Mouse (Mus musculus) heart, adult 2 months (tissue): Measurements from ENCODE around the gene Ly6g6f. TPM values are rescaled to one million over a fixed set of nuclear protein-coding genes. Genes with fewer than 3 reads are reported as not detected.
A peak's percentile ranks its signal among the peaks of the same experiment; 100 is the strongest.

ENCODE experiments used
- DNase-seq, 2 experiments: peaks; one replicate each; pipeline ENCODE4 v3.0.0; 2021
- H3K27ac ChIP-seq: fragments of 200-600 bp; 2 replicates; pipeline ENCODE4 v1.8.1; 2022
- H3K27me3 ChIP-seq: fragments of 200-500 bp; 2 replicates; pipeline ENCODE4 v1.6.1; 2012; ENCODE audit warnings: mild to moderate bottlenecking, low read length, inconsistent platforms, mixed read lengths; ENCODE audit not compliant: control insufficient read depth, insufficient read depth
- H3K36me3 ChIP-seq: fragments of 200-500 bp; 2 replicates; pipeline ENCODE4 v1.6.1; 2012; ENCODE audit warnings: low read length, inconsistent platforms; ENCODE audit not compliant: control insufficient read depth, insufficient read depth
- H3K4me1 ChIP-seq: fragments of 200-500 bp; 2 replicates; pipeline ENCODE4 v1.6.1; 2011; ENCODE audit warnings: low read length; ENCODE audit not compliant: control insufficient read depth, insufficient read depth
- H3K4me3 ChIP-seq: fragments of 200-600 bp; 2 replicates; pipeline ENCODE4 v1.8.1; 2022
- H3K79me2 ChIP-seq: fragments of 200-500 bp; replicated peaks from 2 replicates; pipeline ENCODE4 v1.6.1; 2012; ENCODE audit warnings: mild to moderate bottlenecking, inconsistent platforms, low read length, moderate library complexity, mixed read lengths; ENCODE audit not compliant: control insufficient read depth, insufficient read depth
- H3K9ac ChIP-seq: fragments of 200-500 bp; 2 replicates; pipeline ENCODE4 v1.6.1; 2012; ENCODE audit warnings: low read depth, mild to moderate bottlenecking, control low read depth, inconsistent platforms, low read length, mixed read lengths
- CTCF ChIP-seq: fragments of 200-600 bp; IDR thresholded peaks from 2 replicates; pipeline ENCODE4 v1.8.1; 2022; ENCODE audit warnings: antibody characterized with exemption, mild to moderate bottlenecking, moderate library complexity
- EP300 ChIP-seq: fragments of 200-500 bp; IDR thresholded peaks from 2 replicates; pipeline ENCODE4 v1.6.1; 2011; ENCODE audit warnings: low read depth, low read length, control low read depth; ENCODE audit not compliant: insufficient read depth
- POLR2A ChIP-seq: fragments of 200-500 bp; IDR thresholded peaks from 2 replicates; pipeline ENCODE4 v1.6.1; 2011; ENCODE audit warnings: mild to moderate bottlenecking, low read depth, low read length, control low read depth; ENCODE audit not compliant: insufficient read depth
- WGBS: fragments of 180-500 bp; shearing (Covaris S2); methylation state at CpG from one replicate; pipeline ENCODE4 v1.1.7; 2018; 5-methylcytosine and 5-hydroxymethylcytosine counted together
- intact Hi-C: fragments of 180-260 bp; cut with DNase I; formaldehyde crosslinking; loops from one replicate; pipeline ENCODE4 v1.15.1; 2025
- polyA plus RNA-seq: library from polyadenylated mRNA; depleted of rRNA; stranded (reverse); fragments of >200 nt; gene quantifications from 2 replicates; pipeline ENCODE4 v1.2.3, GENCODE M21; 2012
- total RNA-seq, 2 experiments: library from RNA; stranded (reverse); gene quantifications; 2 replicates each; pipeline ENCODE4 v1.2.3; 2021

Ly6g6f gene
- total and polyA plus RNA-seq, 3 experiments = 0.27 TPM; not detected in 2

DNA sequence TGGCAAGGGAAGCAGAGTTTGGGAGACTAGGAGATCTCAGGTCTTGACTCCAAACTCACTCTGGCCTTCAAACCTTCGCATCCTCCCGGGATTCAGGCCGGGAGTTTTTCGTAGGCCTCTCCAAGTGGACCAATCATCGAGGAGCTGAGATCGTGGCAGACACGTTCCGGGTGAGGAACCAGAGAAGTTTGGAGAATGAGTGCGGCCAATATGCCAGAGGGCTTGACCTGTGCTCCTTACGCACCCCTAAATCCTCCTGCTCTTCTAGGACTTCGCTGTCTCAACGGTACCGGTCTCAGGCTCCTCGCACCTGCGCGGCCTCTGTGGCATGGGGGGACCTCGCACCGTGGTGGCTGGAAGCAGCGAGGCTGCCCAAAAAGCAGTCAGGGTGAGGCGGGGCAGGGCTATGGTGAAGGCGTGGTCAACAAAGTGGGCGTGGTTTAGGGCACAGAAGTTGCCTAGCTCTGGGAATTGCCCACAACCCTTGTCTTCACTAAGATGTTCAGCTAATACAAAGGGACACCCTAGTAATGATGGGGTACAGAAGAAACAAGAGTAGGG is 24.6 kb downstream of the Ly6g6f start:
- H3K79me2 ChIP-seq = no peaks in the 10 kb centered on the region
- peaks cover 5% of the 10 kb centered on the region for H3K36me3 ChIP-seq
- intact Hi-C loops = no loop called here
- no peaks in the 10 kb centered on the region for H3K27me3 ChIP-seq
- peaks cover 7% of the 10 kb centered on the region for H3K4me1 ChIP-seq
- H3K9ac ChIP-seq = no peak overlapping the region
- WGBS = 70% methylated on average over 22 of the region's 22 CpGs
- H3K4me3 ChIP-seq = no peak overlapping the region
- peak in 1 of 2 experiments; percentile 35 for DNase-seq
- TF ChIP-seq CTCF = no peak
- TF ChIP-seq POLR2A = no peak
- no peak for TF ChIP-seq EP300
- H3K27ac ChIP-seq = no peak overlapping the region

DNA sequence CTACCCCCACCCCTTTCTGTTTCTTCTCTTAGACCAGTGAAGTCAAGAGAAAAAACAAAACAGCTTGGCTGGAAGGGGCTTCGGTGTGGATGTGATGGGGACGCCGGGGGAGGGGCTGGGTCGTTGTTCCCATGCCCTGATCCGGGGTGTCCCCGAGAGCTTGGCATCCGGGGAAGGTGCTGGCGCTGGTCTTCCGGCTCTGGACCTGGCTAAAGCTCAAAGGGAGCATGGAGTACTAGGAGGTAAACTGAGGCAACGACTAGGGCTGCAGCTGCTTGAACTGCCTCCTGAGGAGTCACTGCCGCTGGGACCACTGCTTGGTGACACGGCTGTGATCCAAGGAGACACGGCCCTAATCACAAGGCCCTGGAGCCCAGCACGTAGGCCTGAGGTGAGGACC is 25.3 kb downstream of the Ly6g6f start:
- TF ChIP-seq EP300 = no peak
- no peak for TF ChIP-seq POLR2A
- TF ChIP-seq CTCF = no peak
- H3K79me2 ChIP-seq = no peaks in the 10 kb centered on the region
- peaks cover 5% of the 10 kb centered on the region for H3K36me3 ChIP-seq
- H3K4me1 ChIP-seq = peaks cover 10% of the 10 kb centered on the region
- DNase-seq = no peak
- H3K9ac ChIP-seq = peak overlapping the region; percentile 87
- WGBS = 27% methylated on average over 14 of the region's 14 CpGs
- H3K27ac ChIP-seq = peak overlapping the region; percentile 92
- no peaks in the 10 kb centered on the region for H3K27me3 ChIP-seq
- intact Hi-C loops = no loop called here
- peak overlapping the region; percentile 65 for H3K4me3 ChIP-seq

DNA sequence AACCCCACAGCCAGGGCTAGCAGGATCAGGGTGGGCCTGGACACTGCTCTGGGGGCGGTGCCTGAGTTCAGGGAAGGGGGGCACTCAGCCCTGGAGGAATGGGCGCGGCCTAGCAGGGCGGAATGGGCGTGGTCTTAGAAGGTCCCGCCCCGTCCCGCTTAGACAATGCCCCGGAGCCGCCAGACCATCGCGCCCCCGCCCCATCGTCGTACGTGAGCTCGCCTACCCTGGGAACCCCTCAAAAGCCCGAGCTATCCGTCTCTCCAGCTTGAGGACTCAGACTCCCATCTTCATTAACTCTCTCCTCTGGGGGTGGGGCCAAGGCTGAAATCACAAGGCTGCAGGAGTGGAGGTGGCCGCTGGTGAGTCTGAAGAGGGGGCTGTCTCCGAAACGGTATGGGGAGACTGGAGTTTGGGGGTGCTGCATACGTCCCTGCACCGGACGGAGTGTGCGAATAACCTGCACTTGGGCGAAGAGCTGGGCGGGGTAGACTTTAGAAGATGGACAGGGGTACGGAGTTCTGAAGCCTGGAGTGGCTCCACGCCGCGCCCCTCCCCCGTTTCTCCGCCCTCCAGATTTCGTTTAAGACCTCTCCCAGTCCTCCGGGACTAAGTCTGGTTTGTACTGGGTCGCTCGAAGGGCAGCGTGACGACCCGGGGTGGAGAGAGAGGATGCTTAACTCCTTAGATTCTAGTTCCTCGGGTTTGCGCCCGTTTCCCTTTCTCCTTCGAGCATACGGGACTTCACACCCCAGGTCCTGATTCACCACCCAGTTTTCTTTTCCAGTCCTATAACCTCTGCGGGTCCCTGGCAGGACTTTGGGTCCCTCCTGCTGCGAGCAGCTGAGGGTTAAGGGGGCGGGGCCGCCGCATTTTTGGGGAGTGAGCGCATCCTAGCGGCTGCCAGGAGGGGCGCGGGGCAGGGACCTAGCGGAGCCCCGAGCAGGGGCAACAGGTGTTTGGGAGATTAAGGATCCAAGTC is 26.2 kb downstream of the Ly6g6f start, which contains the start of gene Ddah2:
Ddah2 (plus strand) TSS at position 125 of the 982 bp plus-strand sequence.
- Histone ChIP-seq H3K27ac (peak within 1 kb of the TSS; percentile 92), H3K4me1 (peaks cover 8% of the 10 kb centered on the region), H3K27me3 (no peaks in the 10 kb centered on the region), H3K4me3 (peak within 1 kb of the TSS; percentile 65), H3K79me2 (no peaks in the 10 kb centered on the region), H3K36me3 (peaks cover 7% of the 10 kb centered on the region), H3K9ac (peak within 1 kb of the TSS; percentile 87)
- intact Hi-C loops = loop anchor here (1.0 to 2.0 kb wide), 2 partner anchors 30 to 38 kb away; partner anchors contain the start of gene Abhd16a
- WGBS = under 1% methylated on average over 57 of the region's 57 CpGs
- peak; percentile 62; the same call in 1 of the 2 replicates for TF ChIP-seq EP300
- peak; percentile 81 for TF ChIP-seq POLR2A
- peak; percentile 84 for TF ChIP-seq CTCF
- DNase-seq = peak; percentile 92 to 93

DNA sequence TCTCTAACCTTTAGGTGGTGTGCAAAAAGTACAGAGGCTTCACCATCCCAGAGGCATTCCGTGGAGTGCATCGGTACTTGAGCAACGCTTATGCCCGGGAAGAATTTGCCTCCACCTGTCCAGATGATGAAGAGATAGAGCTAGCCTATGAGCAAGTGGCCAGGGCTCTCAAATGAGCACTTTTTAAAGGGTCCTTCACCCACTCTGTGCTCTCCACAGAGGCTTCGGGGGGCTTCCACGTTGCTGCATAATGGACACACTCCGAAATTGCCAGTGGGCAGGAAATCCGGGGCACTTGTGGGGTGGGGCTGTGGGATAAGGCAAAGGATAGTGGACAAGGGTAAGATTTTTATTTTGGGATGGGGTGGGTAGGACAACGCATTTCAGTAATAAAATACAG is 27.1 kb downstream of the Ly6g6f start:
- TF ChIP-seq EP300 (no peak), CTCF (no peak), POLR2A (no peak)
- Histone ChIP-seq H3K79me2 (no peaks in the 10 kb centered on the region), H3K36me3 (peaks cover 8% of the 10 kb centered on the region), H3K27me3 (no peaks in the 10 kb centered on the region), H3K4me3 (no peak overlapping the region), H3K27ac (peak overlapping the region; percentile 92), H3K9ac (no peak overlapping the region), H3K4me1 (peaks cover 8% of the 10 kb centered on the region)
- 51% methylated on average over 9 of the region's 9 CpGs for WGBS
- intact Hi-C loops = loop anchor here (2.0 kb wide), 1 partner anchor 30 kb away; the partner anchor contains the start of gene Abhd16a
- DNase-seq = no peak

DNA sequence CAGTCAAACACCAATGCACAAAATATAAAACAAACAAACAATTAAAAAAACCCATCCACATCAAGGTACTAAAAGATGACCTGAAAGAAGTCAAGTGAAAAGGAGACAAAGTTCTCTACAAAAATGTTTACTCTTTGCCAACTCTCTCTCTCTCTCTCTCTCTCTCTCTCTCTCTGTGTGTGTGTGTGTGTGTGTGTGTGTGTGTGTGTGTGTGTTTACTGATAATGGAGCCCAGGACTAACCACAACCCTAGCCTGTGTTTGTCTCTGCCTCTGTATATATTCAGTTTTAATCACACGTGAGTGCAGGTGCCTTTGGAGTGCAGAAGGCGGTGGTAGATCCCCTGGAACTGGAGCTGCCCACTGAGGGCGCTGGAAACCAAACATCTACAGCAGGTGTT is 28.3 kb downstream of the Ly6g6f start:
- peaks cover 9% of the 10 kb centered on the region for H3K36me3 ChIP-seq
- WGBS = 78% methylated on average over 3 of the region's 3 CpGs
- no peaks in the 10 kb centered on the region for H3K27me3 ChIP-seq
- H3K27ac ChIP-seq = no peak overlapping the region
- H3K79me2 ChIP-seq = no peaks in the 10 kb centered on the region
- no peak overlapping the region for H3K4me3 ChIP-seq
- H3K4me1 ChIP-seq = peaks cover 14% of the 10 kb centered on the region
- intact Hi-C loops = no loop called here
- TF ChIP-seq POLR2A (no peak), CTCF (no peak), EP300 (no peak)
- H3K9ac ChIP-seq = no peak overlapping the region
- no peak for DNase-seq
